Mouse (Mus musculus) heart, embryonic 16.5 days (tissue): ENCODE measurements around the gene Serpinc1. TPM values are rescaled to one million over a fixed set of nuclear protein-coding genes. Genes with fewer than 3 reads are reported as not detected.
A peak's percentile ranks its signal among the peaks of the same experiment; 100 is the strongest.
"Not testable (repeated sequence)": the region's sequence is repeated elsewhere in the genome, so short reads cannot be mapped to it uniquely, and the experiment has no call there.

Experiments
- ATAC-seq: fragments of 200-750 bp; cut with Nextera tagmentation; replicated peaks from 2 replicates; pipeline ENCODE4 v1.8.0; 2017; ENCODE audit warnings: moderate number of reproducible peaks; ENCODE audit not compliant: insufficient read depth, low FRiP score; ENCODE audit errors: extremely low read depth
- H3K27ac ChIP-seq: fragments of 300-500 bp; sonication (generic); 2 replicates; pipeline ENCODE4 v1.5.1; 2014; ENCODE audit warnings: mild to moderate bottlenecking, low read length, control low read depth, moderate library complexity
- H3K27me3 ChIP-seq: fragments of 300-500 bp; sonication (generic); 2 replicates; pipeline ENCODE4 v1.6.1; 2014; ENCODE audit warnings: low read length, mixed read lengths; ENCODE audit not compliant: control insufficient read depth, insufficient read depth
- H3K36me3 ChIP-seq: fragments of 300-500 bp; sonication (generic); 2 replicates; pipeline ENCODE4 v1.6.1; 2014; ENCODE audit not compliant: control insufficient read depth, insufficient read depth
- H3K4me1 ChIP-seq: fragments of 300-500 bp; sonication (generic); 2 replicates; pipeline ENCODE4 v1.6.1; 2014; ENCODE audit warnings: low read length, mixed read lengths; ENCODE audit not compliant: control insufficient read depth, insufficient read depth
- H3K4me2 ChIP-seq: fragments of 300-500 bp; sonication (generic); 2 replicates; pipeline ENCODE4 v1.6.1; 2014; ENCODE audit warnings: low read depth, mild to moderate bottlenecking, control low read depth, low read length
- H3K4me3 ChIP-seq: fragments of 300-500 bp; sonication (generic); 2 replicates; pipeline ENCODE4 v1.5.1; 2014; ENCODE audit warnings: mild to moderate bottlenecking, control low read depth, low read length
- H3K9ac ChIP-seq: fragments of 300-500 bp; sonication (generic); 2 replicates; pipeline ENCODE4 v1.6.1; 2014; ENCODE audit warnings: low read length, control low read depth
- H3K9me3 ChIP-seq: fragments of 300-500 bp; sonication (generic); replicated peaks from 2 replicates; pipeline ENCODE4 v1.6.1; 2016; ENCODE audit warnings: low read length; ENCODE audit not compliant: control insufficient read depth
- WGBS: fragments of 180-500 bp; shearing (Covaris S2); extraction: QIAGEN DNeasy Blood & Tissue Kit; methylation state at CpG from one replicate; pipeline ENCODE4 v1.1.7; 2014; 5-methylcytosine and 5-hydroxymethylcytosine counted together
- polyA plus RNA-seq: library from polyadenylated mRNA; unstranded; fragments of >200 nt; fragmentation: Nextera tagmentation; extraction: Ambion mirVana; gene quantifications from 2 replicates; pipeline ENCODE4 v1.2.1, GENCODE M21; 2015

The Serpinc1 gene
- polyA plus RNA-seq, 1 experiment from 2014 or later, result 2.0 TPM

DNA sequence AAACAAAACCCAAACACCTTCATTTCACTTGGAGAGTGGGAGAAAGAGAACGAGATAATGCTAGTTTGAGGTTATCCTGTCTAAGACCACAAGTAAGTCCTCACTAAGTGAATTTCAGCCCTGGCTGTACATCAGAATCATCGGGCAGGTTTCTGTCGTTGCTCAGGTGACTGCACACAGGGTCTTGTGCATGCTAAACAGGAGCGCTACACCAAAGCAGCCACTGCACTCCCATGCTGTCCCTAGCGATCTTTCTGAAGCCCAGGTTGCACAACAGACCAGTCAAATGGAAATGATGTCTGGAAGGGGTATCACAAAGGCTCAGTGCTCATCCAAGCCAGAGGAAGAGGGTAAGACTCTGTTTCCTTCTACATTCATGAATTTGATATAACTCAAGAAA lies 28.1 kb downstream of the Serpinc1 start:
- Histone ChIP-seq H3K36me3 (peaks cover 14% of the 10 kb centered on the region; the same call in 1 of the 2 replicates), H3K4me1 (no peaks in the 10 kb centered on the region), H3K4me3 (no peak overlapping the region), H3K9me3 (no peaks in the 10 kb centered on the region), H3K27me3 (no peaks in the 10 kb centered on the region), H3K4me2 (no peak overlapping the region), H3K27ac (no peak overlapping the region), H3K9ac (no peak overlapping the region)
- 92% methylated on average over 5 of the region's 5 CpGs for WGBS
- no peak for ATAC-seq

GRCm38 (mm10) chr1:161008038-161008437 lies 29.7 kb downstream of the Serpinc1 start:
- 93% methylated on average over 2 of the region's 2 CpGs for WGBS
- ATAC-seq, result no peak
- H3K36me3 ChIP-seq, result peaks cover 17% of the 10 kb centered on the region

DNA sequence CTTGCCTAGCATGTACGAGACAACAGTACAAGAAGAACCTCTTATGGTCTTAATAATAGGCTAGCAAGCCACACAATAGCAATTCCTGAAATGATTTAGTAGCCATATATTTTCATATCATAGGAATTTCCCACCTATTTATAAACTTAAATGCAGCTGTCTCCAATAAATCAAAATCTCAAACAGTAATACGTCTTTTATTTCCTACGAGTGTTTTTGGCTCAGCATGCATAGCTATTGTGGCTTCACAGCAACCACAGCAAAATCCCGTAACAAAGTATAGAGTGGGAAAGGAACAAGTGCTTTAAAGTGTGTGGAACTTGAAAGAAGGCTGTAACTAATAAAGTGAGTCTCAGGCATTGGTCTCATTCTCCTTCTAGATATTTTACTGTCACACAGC lies 32.1 kb downstream of the Serpinc1 start:
- Histone ChIP-seq H3K4me3 (no peak overlapping the region), H3K9me3 (no peaks in the 10 kb centered on the region), H3K4me1 (no peaks in the 10 kb centered on the region), H3K27me3 (no peaks in the 10 kb centered on the region), H3K4me2 (no peak overlapping the region), H3K9ac (no peak overlapping the region), H3K27ac (no peak overlapping the region), H3K36me3 (peaks cover 17% of the 10 kb centered on the region)
- no peak for ATAC-seq
- 88% methylated on average over 4 of the region's 4 CpGs for WGBS

More at GRCm38 (mm10) chr1:161008038-161008437, 29.7 kb downstream of the Serpinc1 start:
- Histone ChIP-seq H3K4me1 (no peaks in the 10 kb centered on the region), H3K4me2 (no peak overlapping the region), H3K27me3 (no peaks in the 10 kb centered on the region), H3K9me3 (no peaks in the 10 kb centered on the region), H3K9ac (no peak overlapping the region), H3K4me3 (no peak overlapping the region), H3K27ac (no peak overlapping the region)

DNA sequence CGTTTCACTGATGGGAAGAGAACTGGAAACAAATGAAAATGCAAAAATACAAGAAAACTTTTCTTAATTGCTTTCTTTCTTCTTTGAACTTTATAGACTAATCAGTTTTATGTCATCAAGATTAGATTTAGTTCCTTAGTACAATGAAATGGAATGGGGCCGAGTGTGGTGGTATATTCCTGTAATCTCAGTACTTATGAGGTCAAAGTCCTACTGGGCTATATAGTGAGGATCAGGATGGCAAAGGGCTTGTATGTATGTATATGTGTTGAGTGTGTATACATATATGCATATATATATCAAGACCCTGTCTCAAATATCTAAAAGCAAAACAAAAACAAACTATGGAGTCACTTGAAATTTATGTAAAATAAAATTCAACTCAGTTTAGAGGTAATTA lies 38.0 kb downstream of the Serpinc1 start:
- Histone ChIP-seq H3K36me3 (peaks cover 27% of the 10 kb centered on the region), H3K27ac (no peak overlapping the region), H3K4me1 (no peaks in the 10 kb centered on the region), H3K4me2 (no peak overlapping the region), H3K27me3 (no peaks in the 10 kb centered on the region), H3K4me3 (no peak overlapping the region), H3K9ac (no peak overlapping the region), H3K9me3 (no peaks in the 10 kb centered on the region)
- WGBS, result 79% methylated on average over 2 of the region's 2 CpGs
- ATAC-seq, result no peak

DNA sequence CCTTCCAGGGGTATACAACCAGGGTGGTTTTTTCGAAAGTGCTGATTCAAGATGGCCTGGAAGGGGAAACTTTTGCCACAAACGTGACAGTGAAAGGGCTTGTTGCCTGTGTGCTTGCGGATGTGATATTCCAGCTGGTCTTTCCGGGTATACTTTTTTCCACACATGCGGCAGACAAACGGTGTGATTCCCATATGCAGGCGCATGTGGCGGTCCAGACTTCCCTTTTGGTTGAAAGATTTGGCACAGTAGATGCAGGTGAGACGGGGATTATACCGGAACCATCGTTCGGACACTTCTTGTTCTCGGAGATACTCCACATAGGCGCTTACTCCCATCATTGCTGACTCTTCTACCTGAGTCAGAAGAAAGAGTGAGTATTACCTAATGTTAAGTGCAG lies 41.7 kb downstream of the Serpinc1 start:
- H3K9ac ChIP-seq, result no peak overlapping the region
- 93% methylated on average over 14 of the region's 14 CpGs for WGBS
- peaks cover 18% of the 10 kb centered on the region for H3K36me3 ChIP-seq
- H3K4me2 ChIP-seq, result no peak overlapping the region
- H3K4me3 ChIP-seq, result no peak overlapping the region
- no peaks in the 10 kb centered on the region for H3K27me3 ChIP-seq
- H3K9me3 ChIP-seq, result no peaks in the 10 kb centered on the region
- H3K4me1 ChIP-seq, result no peaks in the 10 kb centered on the region
- no peak for ATAC-seq
- H3K27ac ChIP-seq, result no peak overlapping the region

GRCm38 (mm10) chr1:161025410-161026210 lies 47.2 kb downstream of the Serpinc1 start:
- H3K27me3 ChIP-seq, result no peaks in the 10 kb centered on the region
- no peaks in the 10 kb centered on the region for H3K9me3 ChIP-seq
- 0 out of 2 replicates have a peak overlapping the region, but pooled peaks have one; percentile 2 for H3K27ac ChIP-seq
- peaks cover 2% of the 10 kb centered on the region for H3K4me1 ChIP-seq
- H3K36me3 ChIP-seq, result peaks cover 6% of the 10 kb centered on the region
- no peak overlapping the region for H3K4me2 ChIP-seq
- WGBS, result 77% methylated on average over 5 of the region's 5 CpGs
- no peak overlapping the region for H3K4me3 ChIP-seq
- no peak overlapping the region for H3K9ac ChIP-seq
- ATAC-seq, result peak; percentile 28; the same call in 1 of the 2 replicates

DNA sequence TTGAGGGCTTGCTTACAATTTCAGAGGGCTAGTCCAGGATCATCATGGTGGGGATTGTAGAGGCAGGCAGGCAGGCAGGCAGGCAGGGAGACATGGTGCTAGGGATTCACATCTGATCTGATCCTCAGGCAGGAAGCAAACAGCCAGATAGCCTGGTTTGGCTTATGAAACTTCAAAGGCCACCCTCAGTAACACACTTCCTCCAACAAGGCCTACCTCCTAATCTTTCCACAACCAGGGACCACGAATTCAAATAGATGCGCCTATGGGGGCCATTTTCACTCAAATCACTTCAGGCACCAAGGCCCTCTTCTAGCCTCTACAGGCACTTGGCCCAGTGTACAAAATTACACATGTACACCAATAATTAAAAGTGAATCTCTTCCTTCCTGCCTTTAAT lies 48.8 kb downstream of the Serpinc1 start:
- Histone ChIP-seq H3K4me2 (no peak overlapping the region), H3K27me3 (no peaks in the 10 kb centered on the region), H3K9ac (no peak overlapping the region), H3K27ac (no peak overlapping the region), H3K4me1 (peaks cover 2% of the 10 kb centered on the region), H3K36me3 (peaks cover 18% of the 10 kb centered on the region), H3K4me3 (no peak overlapping the region), H3K9me3 (no peaks in the 10 kb centered on the region)
- WGBS, result 70% methylated on average over 2 of the region's 2 CpGs
- ATAC-seq, result no peak

DNA sequence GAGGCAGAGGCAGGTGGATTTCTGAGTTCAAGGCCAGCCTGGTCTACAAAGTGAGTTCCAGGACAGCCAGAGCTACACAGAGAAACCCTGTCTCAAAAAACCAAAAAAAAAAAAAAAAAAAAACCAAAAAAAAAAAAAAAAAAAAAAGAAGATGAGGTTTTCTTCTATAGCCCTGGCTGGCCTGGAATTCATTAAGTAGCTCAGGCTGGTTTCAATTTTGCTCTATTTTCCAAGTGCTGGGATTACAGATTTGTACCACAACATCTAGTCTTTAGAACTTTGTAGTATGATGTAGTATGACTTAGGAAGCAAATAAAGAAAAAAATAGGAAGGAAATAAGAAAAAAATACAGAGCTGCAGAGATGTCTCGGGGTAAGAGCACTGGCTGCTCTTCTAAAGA lies 50.0 kb downstream of the Serpinc1 start:
- H3K27ac ChIP-seq, H3K4me1 ChIP-seq, H3K4me3 ChIP-seq, H3K9ac ChIP-seq, H3K27me3 ChIP-seq, H3K9me3 ChIP-seq, H3K4me2 ChIP-seq, ATAC-seq: not testable (repeated sequence)
- 91% methylated on average over 1 of the region's 1 CpGs for WGBS
- H3K36me3 ChIP-seq, result peaks cover 21% of the 10 kb centered on the region

DNA sequence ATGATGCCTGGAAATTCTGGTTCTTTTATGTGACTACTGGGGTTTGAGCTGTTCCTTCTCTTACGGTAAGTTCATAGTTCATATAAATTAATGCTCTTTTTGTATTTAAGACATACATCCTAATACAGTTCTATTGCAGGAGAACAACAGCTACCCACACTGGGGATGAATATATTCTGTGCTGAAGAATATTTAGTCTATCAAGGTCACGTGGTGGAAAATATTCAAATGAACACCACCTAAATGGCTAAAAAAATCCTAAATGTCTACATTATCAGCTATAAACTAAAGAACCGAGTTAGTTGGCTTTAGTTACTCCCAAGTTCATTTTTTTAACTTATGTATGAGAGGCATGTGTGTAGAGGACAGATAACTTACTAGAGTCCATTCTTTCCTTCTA lies 51.7 kb downstream of the Serpinc1 start:
- ATAC-seq, result no peak
- no peak overlapping the region for H3K4me3 ChIP-seq
- 91% methylated on average over 3 of the region's 3 CpGs for WGBS
- H3K36me3 ChIP-seq, result peaks cover 21% of the 10 kb centered on the region
- H3K27me3 ChIP-seq, result no peaks in the 10 kb centered on the region
- peaks cover 9% of the 10 kb centered on the region for H3K4me1 ChIP-seq
- no peaks in the 10 kb centered on the region for H3K9me3 ChIP-seq
- no peak overlapping the region for H3K9ac ChIP-seq
- H3K4me2 ChIP-seq, result no peak overlapping the region
- no peak overlapping the region for H3K27ac ChIP-seq
